ENCODE assay signal across 24 mouse cellular contexts in genomic region chr7:69097587-69098095, GRCm38 (mm10).
DNase-seq lines count a peak whose midpoint lies in the region; ATAC-seq lines count a peak whose summit lies in the region.
"Had no signal": no experiment of that assay in that cellular context is flagged by ENCODE, and none has a peak within 500 bp of the region (broad histone marks: within the 10 kb centered on the region; RNA-seq: fewer than 3 reads in every experiment).

No protein-coding gene starts in this region.

- peak; percentile 55; the same call in 1 of the 2 replicates for ATAC-seq in midbrain, embryonic 13.5 days
- peak; percentile 67; the same call in 1 of the 2 replicates for ATAC-seq in hindbrain, embryonic 12.5 days (ENCODE audit: low FRiP score)
- ATAC-seq in midbrain, embryonic 16.5 days: peak; percentile 32; the same call in 1 of the 2 replicates
- ATAC-seq: forebrain, embryonic 16.5 days had no signal

- WGBS in midbrain, embryonic 13.5 days: 51% methylated on average over 9 of the region's 9 CpGs
- WGBS in midbrain, embryonic 10.5 days: 68% methylated on average over 9 of the region's 9 CpGs
- 53% methylated on average over 9 of the region's 9 CpGs for WGBS in hindbrain, embryonic 12.5 days
- WGBS in midbrain, embryonic 16.5 days: 38% methylated on average over 9 of the region's 9 CpGs

- 0 out of 2 replicates have a peak overlapping the region, but pooled peaks have one; percentile 16 for H3K27ac ChIP-seq in midbrain, embryonic 13.5 days
- no peak overlapping the region for H3K27ac ChIP-seq in midbrain, embryonic 10.5 days (replicated peaks)
- no peak overlapping the region for H3K27ac ChIP-seq in hindbrain, embryonic 12.5 days
- no peak overlapping the region for H3K27ac ChIP-seq in midbrain, embryonic 16.5 days (ENCODE audit: low read length)
- H3K27ac ChIP-seq: embryonic facial prominence, embryonic 13.5 days; heart, adult 2 months; heart, embryonic 13.5 days; kidney, embryonic 15.5 days; neural tube, embryonic 13.5 days had no signal

- no peak overlapping the region for H3K4me3 ChIP-seq in midbrain, embryonic 13.5 days (replicated peaks)
- no peak overlapping the region for H3K4me3 ChIP-seq in midbrain, embryonic 10.5 days
- no peak overlapping the region for H3K4me3 ChIP-seq in hindbrain, embryonic 12.5 days
- no peak overlapping the region for H3K4me3 ChIP-seq in midbrain, embryonic 16.5 days (ENCODE audit: low read depth, low read length)
- H3K4me3 ChIP-seq: embryonic facial prominence, embryonic 13.5 days; heart, adult 2 months; heart, embryonic 13.5 days; kidney, embryonic 15.5 days; neural tube, embryonic 13.5 days had no signal

- no peak overlapping the region for H3K9ac ChIP-seq in midbrain, embryonic 13.5 days (replicated peaks)
- H3K9ac ChIP-seq in hindbrain, embryonic 12.5 days: no peak overlapping the region
- H3K9ac ChIP-seq in midbrain, embryonic 16.5 days (ENCODE audit: low read depth, low read length): no peak overlapping the region
- H3K9ac ChIP-seq: embryonic facial prominence, embryonic 13.5 days; heart, embryonic 13.5 days; kidney, embryonic 15.5 days; neural tube, embryonic 13.5 days had no signal

- no peaks in the 10 kb centered on the region; the same call in 1 of the 2 replicates for H3K4me1 ChIP-seq in midbrain, embryonic 13.5 days (replicated peaks)
- H3K4me1 ChIP-seq in midbrain, embryonic 10.5 days: peaks cover 7% of the 10 kb centered on the region; the same call in 1 of the 2 replicates
- no peaks in the 10 kb centered on the region for H3K4me1 ChIP-seq in hindbrain, embryonic 12.5 days
- H3K4me1 ChIP-seq in midbrain, embryonic 16.5 days (ENCODE audit: control insufficient read depth, insufficient read depth, low read length): no peaks in the 10 kb centered on the region
- H3K4me1 ChIP-seq: embryonic facial prominence, embryonic 13.5 days; heart, embryonic 13.5 days had no signal

- no peaks in the 10 kb centered on the region for H3K27me3 ChIP-seq in midbrain, embryonic 13.5 days
- no peaks in the 10 kb centered on the region for H3K27me3 ChIP-seq in midbrain, embryonic 10.5 days (ENCODE audit: low read depth, poor library complexity, severe bottlenecking)
- no peaks in the 10 kb centered on the region for H3K27me3 ChIP-seq in hindbrain, embryonic 12.5 days
- no peaks in the 10 kb centered on the region for H3K27me3 ChIP-seq in midbrain, embryonic 16.5 days (ENCODE audit: control insufficient read depth, insufficient read depth, low read depth, low read length)
- H3K27me3 ChIP-seq: embryonic facial prominence, embryonic 13.5 days; heart, embryonic 13.5 days; kidney, embryonic 15.5 days; neural tube, embryonic 13.5 days had no signal

- H3K9me3 ChIP-seq in midbrain, embryonic 13.5 days: no peaks in the 10 kb centered on the region
- H3K9me3 ChIP-seq in midbrain, embryonic 10.5 days (replicated peaks): no peaks in the 10 kb centered on the region
- H3K9me3 ChIP-seq in hindbrain, embryonic 12.5 days (replicated peaks): no peaks in the 10 kb centered on the region
- H3K9me3 ChIP-seq in midbrain, embryonic 16.5 days (replicated peaks; ENCODE audit: control insufficient read depth, low read length, poor library complexity, severe bottlenecking): no peaks in the 10 kb centered on the region
- H3K9me3 ChIP-seq: embryonic facial prominence, embryonic 13.5 days; heart, embryonic 13.5 days; kidney, embryonic 15.5 days; neural tube, embryonic 13.5 days had no signal

- H3K4me2 ChIP-seq in midbrain, embryonic 13.5 days (replicated peaks): no peak overlapping the region
- no peak overlapping the region for H3K4me2 ChIP-seq in hindbrain, embryonic 12.5 days (replicated peaks)
- H3K4me2 ChIP-seq in midbrain, embryonic 16.5 days (ENCODE audit: low read length): no peak overlapping the region
- H3K4me2 ChIP-seq: embryonic facial prominence, embryonic 13.5 days; heart, embryonic 13.5 days; kidney, embryonic 15.5 days; neural tube, embryonic 13.5 days had no signal

- no peaks in the 10 kb centered on the region for H3K36me3 ChIP-seq in midbrain, embryonic 13.5 days
- no peaks in the 10 kb centered on the region for H3K36me3 ChIP-seq in midbrain, embryonic 10.5 days
- H3K36me3 ChIP-seq in hindbrain, embryonic 12.5 days: no peaks in the 10 kb centered on the region
- H3K36me3 ChIP-seq in midbrain, embryonic 16.5 days (ENCODE audit: control insufficient read depth, insufficient read depth, low read length): no peaks in the 10 kb centered on the region
- H3K36me3 ChIP-seq: embryonic facial prominence, embryonic 13.5 days; heart, embryonic 13.5 days; kidney, embryonic 15.5 days; neural tube, embryonic 13.5 days had no signal

- DNase-seq in embryo, embryonic 10 days (ENCODE audit: low spot score): peak; percentile 27
- DNase-seq in embryo, embryonic 9.5 days (ENCODE audit: extremely low spot score): no peak
- DNase-seq in midbrain, embryonic 10.5 days (ENCODE audit: low spot score): no peak
- DNase-seq in spleen, postnatal 36 days (ENCODE audit: low spot score in 2 of 2): no peak
- no peak for DNase-seq in heart, adult 18-20 months
- DNase-seq: adrenal gland, postnatal 10 days; cerebellum, adult 8-10 months; cerebellum, postnatal 36 days; gastrocnemius, postnatal 14 days; heart, adult 2 months; heart, postnatal 14 days; kidney, adult 11 months; kidney, postnatal 36 days; layer of hippocampus, postnatal 36 days; lung, postnatal 4 days; right cerebral cortex, adult 18-20 months had no signal
